Mouse (Mus musculus) neural tube, embryonic 13.5 days (tissue): Measurements from ENCODE around the gene Zbtb42. TPM values are rescaled to one million over a fixed set of nuclear protein-coding genes. Genes with fewer than 3 reads are reported as not detected.
A peak's percentile ranks its signal among the peaks of the same experiment; 100 is the strongest.

ENCODE experiments used
- ATAC-seq: fragments of 200-750 bp; cut with Nextera tagmentation; 2 replicates; pipeline ENCODE4 v1.8.0; 2017; ENCODE audit warnings: low read depth, mild to moderate bottlenecking, moderate TSS enrichment, moderate library complexity
- H3K27ac ChIP-seq: fragments of 300-500 bp; sonication (generic); replicated peaks from 2 replicates; pipeline ENCODE4 v1.5.1; 2015; ENCODE audit warnings: moderate library complexity, mild to moderate bottlenecking, inconsistent platforms
- H3K27me3 ChIP-seq: fragments of 300-500 bp; sonication (generic); 2 replicates; pipeline ENCODE4 v1.6.1; 2015; ENCODE audit warnings: mild to moderate bottlenecking, inconsistent platforms
- H3K36me3 ChIP-seq: fragments of 300-500 bp; sonication (generic); 2 replicates; pipeline ENCODE4 v1.6.1; 2015; ENCODE audit warnings: mild to moderate bottlenecking, inconsistent platforms
- H3K4me1 ChIP-seq: fragments of 300-500 bp; sonication (generic); replicated peaks from 2 replicates; pipeline ENCODE4 v1.6.1; 2015; ENCODE audit warnings: inconsistent platforms
- H3K4me2 ChIP-seq: fragments of 300-500 bp; sonication (generic); 2 replicates; pipeline ENCODE4 v1.6.1; 2015; ENCODE audit warnings: inconsistent platforms, mild to moderate bottlenecking, moderate library complexity
- H3K4me3 ChIP-seq: fragments of 300-500 bp; sonication (generic); 2 replicates; pipeline ENCODE4 v1.5.1; 2015; ENCODE audit warnings: mild to moderate bottlenecking, inconsistent platforms
- H3K9ac ChIP-seq: fragments of 300-500 bp; sonication (generic); 2 replicates; pipeline ENCODE4 v1.6.1; 2015; ENCODE audit warnings: moderate library complexity, mild to moderate bottlenecking, inconsistent platforms
- H3K9me3 ChIP-seq: fragments of 300-500 bp; sonication (generic); 2 replicates; pipeline ENCODE4 v1.6.1; 2016; ENCODE audit warnings: inconsistent platforms
- WGBS: fragments of 180-500 bp; shearing (Covaris S2); methylation state at CpG from one replicate; pipeline ENCODE4 v1.1.7; 2015; 5-methylcytosine and 5-hydroxymethylcytosine counted together
- polyA plus RNA-seq: library from polyadenylated mRNA; unstranded; fragments of >200 nt; fragmentation: Nextera tagmentation; extraction: Ambion mirVana; gene quantifications from 2 replicates; pipeline ENCODE4 v1.2.1, GENCODE M21; 2015

Gene Zbtb42
- polyA plus RNA-seq, 1 experiment from 2014 or later = 2.1 TPM

DNA sequence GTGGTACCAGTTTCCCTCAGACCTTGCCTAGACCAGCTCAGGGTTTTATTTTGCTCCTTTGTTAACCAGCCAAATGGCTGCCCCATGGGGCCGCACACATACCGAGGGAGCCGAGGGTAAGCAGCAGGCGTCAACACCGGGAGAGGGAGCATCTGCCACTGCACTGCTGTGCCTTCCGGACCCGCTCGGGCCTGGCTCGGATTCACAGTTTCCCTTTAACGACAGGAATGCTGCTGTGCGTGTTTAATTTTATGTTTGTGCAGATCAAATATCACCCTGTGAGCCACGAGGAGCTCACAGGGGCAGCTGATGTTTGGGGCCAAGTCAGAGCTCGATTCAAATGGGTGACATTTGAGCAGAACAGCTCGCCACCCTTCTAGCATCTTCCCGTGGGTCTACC lies 21.9 kb downstream of the Zbtb42 start:
- WGBS = 11% methylated on average over 15 of the region's 15 CpGs
- Histone ChIP-seq H3K4me2 (peak overlapping the region; percentile 18), H3K27me3 (peaks cover 23% of the 10 kb centered on the region), H3K36me3 (no peaks in the 10 kb centered on the region), H3K9me3 (no peaks in the 10 kb centered on the region), H3K27ac (peak overlapping the region; percentile 20), H3K4me3 (no peak overlapping the region; the same call in 1 of the 2 replicates), H3K9ac (peak overlapping the region; percentile 44; the same call in 1 of the 2 replicates), H3K4me1 (peaks cover 16% of the 10 kb centered on the region)
- peak; percentile 57; the same call in 1 of the 2 replicates for ATAC-seq

DNA sequence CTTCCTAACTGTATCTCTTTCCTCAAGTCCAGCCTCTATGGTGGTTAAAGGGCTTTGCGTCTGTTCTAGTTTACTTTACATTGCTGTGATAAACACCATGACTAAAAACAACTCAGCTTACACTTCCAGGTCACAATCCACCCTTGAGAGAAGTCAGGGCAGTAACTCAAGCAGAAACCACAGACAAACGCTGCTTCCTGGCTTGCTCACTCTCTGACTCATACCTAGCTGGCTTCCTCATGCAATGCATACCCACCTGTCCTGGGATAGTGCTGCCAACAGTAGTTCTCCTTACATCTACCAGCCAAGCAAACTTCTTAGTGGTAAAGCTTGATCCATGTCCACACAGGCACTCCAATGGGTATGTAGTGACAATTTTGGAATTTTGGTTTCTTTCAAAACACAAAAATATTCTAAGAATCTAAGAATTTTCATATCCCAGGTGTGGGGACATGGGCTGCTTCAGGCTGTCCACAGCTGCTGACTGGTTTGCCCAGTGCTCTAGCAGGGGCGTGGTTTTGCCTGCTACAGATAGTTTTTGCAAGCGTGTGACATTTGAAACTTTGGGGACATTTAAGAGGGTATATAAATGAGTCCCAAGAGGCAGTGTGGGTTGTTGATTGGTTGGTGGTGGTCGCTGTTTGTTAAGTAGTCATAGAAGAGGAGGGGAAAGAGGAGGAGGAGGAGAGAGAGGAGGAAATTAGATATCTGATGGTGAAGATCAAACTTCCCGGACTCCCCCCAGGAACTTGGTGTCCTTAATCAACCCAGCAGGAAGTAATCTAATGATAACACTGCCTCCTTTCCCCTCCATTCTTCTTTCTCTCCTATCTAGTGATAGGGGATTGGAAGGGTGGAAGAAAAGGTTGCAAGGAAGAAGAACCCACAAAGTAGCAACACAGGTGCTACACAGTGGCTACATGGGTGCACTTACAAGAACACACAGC lies 24.0 kb downstream of the Zbtb42 start:
- H3K27me3 ChIP-seq = peaks cover 29% of the 10 kb centered on the region
- H3K9ac ChIP-seq = no peak overlapping the region
- no peaks in the 10 kb centered on the region for H3K9me3 ChIP-seq
- no peak overlapping the region for H3K4me3 ChIP-seq
- no peaks in the 10 kb centered on the region for H3K36me3 ChIP-seq
- no peak overlapping the region for H3K27ac ChIP-seq
- no peak overlapping the region for H3K4me2 ChIP-seq
- H3K4me1 ChIP-seq = peaks cover 26% of the 10 kb centered on the region
- 72% methylated on average over 6 of the region's 6 CpGs for WGBS
- ATAC-seq = no peak

DNA sequence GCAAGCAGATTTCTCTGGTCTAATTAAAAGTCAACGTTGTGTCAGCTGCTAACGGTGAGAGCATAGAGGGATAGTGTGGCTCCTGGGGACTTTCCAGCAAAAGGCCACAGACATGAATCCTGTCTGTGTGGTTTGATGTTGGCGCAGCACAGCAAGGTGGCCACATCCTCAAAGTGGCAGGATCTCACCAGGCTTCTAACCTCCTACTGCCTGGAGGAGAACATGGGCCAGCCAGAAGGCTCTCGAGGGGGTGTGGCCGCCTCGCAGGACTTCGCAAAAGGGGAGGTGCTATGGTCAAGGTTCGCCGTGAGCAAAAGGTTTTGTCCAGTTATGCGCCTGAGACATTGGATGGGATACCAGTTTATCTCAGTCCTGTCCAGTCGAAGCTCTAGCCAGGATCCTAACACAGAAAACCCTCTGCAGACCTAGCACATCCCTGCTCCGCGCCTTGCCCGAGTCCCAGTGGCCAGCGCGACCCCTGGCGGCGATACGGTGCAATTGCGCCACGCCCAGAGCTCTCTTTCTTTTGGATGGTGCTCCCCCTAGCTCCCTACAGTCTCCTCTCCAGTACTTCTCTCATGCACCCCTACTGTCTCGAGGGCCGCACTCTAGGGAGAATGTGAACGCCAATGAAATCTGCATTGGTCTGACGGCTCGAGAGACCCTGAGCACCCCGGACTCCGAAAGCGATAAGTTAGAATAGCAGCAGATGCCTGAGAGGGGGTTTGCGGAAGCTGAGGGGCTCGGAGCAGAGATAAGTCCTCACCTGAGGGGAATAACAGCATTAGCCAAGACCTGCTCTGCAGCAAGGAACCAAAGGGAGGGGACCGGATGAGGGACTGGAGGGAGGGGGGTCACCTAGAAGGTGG lies 28.3 kb downstream of the Zbtb42 start:
- H3K4me3 ChIP-seq = peak overlapping the region; percentile 11; the same call in 1 of the 2 replicates
- no peak overlapping the region for H3K27ac ChIP-seq
- no peaks in the 10 kb centered on the region for H3K36me3 ChIP-seq
- H3K9me3 ChIP-seq = no peaks in the 10 kb centered on the region
- peak; percentile 82 for ATAC-seq
- peaks cover 10% of the 10 kb centered on the region for H3K4me1 ChIP-seq
- WGBS = 13% methylated on average over 32 of the region's 32 CpGs
- H3K27me3 ChIP-seq = peaks cover 34% of the 10 kb centered on the region
- peak overlapping the region; percentile 37 for H3K4me2 ChIP-seq
- peak overlapping the region; percentile 51; the same call in 1 of the 2 replicates for H3K9ac ChIP-seq

DNA sequence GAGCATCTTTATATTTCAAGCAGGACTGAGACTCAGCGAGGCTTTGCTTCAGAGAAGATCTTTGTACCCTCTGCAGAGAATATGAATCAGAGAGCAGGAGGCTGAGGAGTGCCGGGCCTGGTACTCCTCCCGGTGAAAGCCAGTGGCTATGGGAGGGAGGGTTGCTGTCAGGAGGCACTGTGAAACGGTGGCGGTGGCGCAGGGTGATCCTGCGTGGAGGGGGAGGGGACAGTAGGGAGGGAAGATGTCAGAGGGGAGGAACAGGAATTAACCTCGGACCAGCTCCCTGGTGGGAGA lies 28.9 kb downstream of the Zbtb42 start:
- Histone ChIP-seq H3K9me3 (no peaks in the 10 kb centered on the region), H3K9ac (peak overlapping the region; percentile 47; the same call in 1 of the 2 replicates), H3K27me3 (peaks cover 28% of the 10 kb centered on the region), H3K4me2 (peak overlapping the region; percentile 37; the same call in 1 of the 2 replicates), H3K27ac (no peak overlapping the region), H3K36me3 (no peaks in the 10 kb centered on the region), H3K4me3 (no peak overlapping the region; the same call in 1 of the 2 replicates), H3K4me1 (peaks cover 10% of the 10 kb centered on the region)
- WGBS = 27% methylated on average over 8 of the region's 8 CpGs
- peak; percentile 57 for ATAC-seq

DNA sequence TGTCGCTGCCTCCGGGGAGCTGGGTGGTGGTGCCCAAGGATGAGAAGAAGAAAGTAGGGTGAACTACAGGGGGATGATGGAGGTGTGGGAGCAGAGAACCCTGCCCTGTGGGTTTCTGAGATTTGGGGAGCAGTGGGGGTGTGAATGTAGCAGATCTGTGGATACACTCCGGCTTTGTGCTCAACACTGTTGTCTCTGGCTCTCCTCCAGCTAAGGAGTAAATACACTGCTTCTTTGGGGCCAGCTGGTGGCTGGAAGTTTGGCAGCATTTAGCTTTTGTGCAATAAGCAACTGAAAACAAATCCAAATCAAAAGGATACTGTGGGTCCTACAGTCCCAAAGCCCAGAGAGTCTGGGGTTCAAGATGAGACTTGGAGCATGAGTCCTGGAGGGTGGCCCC lies 35.4 kb downstream of the Zbtb42 start:
- Histone ChIP-seq H3K9ac (no peak overlapping the region), H3K27ac (peak overlapping the region; percentile 42; the same call in 1 of the 2 replicates), H3K36me3 (no peaks in the 10 kb centered on the region), H3K4me3 (no peak overlapping the region), H3K27me3 (peaks cover 4% of the 10 kb centered on the region; the same call in 1 of the 2 replicates), H3K9me3 (no peaks in the 10 kb centered on the region), H3K4me1 (no peaks in the 10 kb centered on the region), H3K4me2 (no peak overlapping the region)
- 71% methylated on average over 3 of the region's 3 CpGs for WGBS
- ATAC-seq = no peak

DNA sequence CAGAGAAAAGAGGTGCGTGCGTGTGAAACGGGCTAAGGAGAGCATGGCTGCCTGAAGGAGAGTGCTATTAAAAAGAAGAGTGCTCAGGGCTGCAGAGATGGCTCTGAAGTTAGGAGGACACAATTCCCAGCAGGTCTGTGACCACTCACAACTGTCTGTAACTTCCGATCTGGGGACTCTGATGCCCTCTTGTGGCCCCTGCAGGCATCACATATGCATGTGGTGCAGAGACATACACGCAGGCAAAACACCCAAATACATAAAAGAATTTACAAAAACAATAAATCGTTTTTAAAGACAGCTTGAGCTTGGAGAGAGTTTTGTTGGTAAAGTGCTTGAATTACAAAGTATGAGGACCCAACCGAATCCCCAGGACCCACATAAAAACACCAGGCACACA lies 38.5 kb downstream of the Zbtb42 start:
- peaks cover 11% of the 10 kb centered on the region for H3K4me1 ChIP-seq
- no peaks in the 10 kb centered on the region for H3K36me3 ChIP-seq
- peaks cover 24% of the 10 kb centered on the region for H3K27me3 ChIP-seq
- ATAC-seq = no peak
- no peak overlapping the region for H3K27ac ChIP-seq
- WGBS = 32% methylated on average over 7 of the region's 7 CpGs
- H3K4me2 ChIP-seq = no peak overlapping the region
- H3K4me3 ChIP-seq = no peak overlapping the region
- no peak overlapping the region for H3K9ac ChIP-seq
- no peaks in the 10 kb centered on the region for H3K9me3 ChIP-seq

DNA sequence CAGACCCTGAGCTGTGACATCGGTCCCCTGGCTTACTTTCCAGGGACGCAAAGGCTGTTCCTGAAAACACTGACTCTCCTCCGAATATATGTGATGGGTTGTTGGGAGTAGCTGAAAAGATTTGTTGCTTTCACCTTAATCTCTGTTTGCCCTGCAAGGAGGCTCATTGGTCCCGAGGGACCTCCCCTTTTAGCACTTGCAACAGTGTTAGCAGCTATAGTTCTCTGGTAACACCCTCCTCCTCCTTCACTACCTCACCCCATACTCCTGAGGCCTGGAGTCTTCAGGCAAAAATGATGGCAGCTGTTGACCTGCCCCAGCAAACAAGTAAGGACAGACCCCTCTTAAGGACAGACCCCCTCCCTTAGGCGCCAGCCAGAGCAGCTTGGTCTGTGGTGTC lies 40.4 kb downstream of the Zbtb42 start:
- no peaks in the 10 kb centered on the region for H3K9me3 ChIP-seq
- H3K4me1 ChIP-seq = peaks cover 23% of the 10 kb centered on the region
- no peak overlapping the region for H3K4me2 ChIP-seq
- no peak for ATAC-seq
- no peak overlapping the region for H3K4me3 ChIP-seq
- H3K27ac ChIP-seq = no peak overlapping the region
- H3K36me3 ChIP-seq = no peaks in the 10 kb centered on the region
- WGBS = 63% methylated on average over 5 of the region's 5 CpGs
- no peak overlapping the region for H3K9ac ChIP-seq
- peaks cover 30% of the 10 kb centered on the region for H3K27me3 ChIP-seq

DNA sequence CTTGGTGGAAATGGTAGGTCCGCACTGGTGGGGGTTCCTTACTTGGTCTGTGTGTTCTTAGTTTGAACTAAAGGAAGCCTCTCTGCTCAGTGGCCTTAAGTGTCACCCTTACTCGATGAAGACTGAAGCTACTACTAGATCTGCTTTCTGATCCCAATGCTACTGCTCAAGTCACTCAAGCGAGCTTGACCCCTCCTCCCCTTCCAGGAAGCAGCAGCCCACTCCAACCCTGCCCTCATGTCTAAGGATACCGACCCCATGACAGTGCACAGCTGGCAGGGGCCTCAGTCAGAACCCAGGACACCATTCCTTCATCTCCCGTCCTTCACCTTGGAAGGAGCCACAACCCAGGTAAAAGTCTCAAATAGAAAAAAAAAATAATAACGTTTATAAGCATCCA lies 41.6 kb downstream of the Zbtb42 start, which contains the start of gene Cep170b:
TSS of gene Cep170b (plus strand) at position 240 of the 400 bp plus-strand sequence.
- ATAC-seq = no peak
- WGBS = 80% methylated on average over 6 of the region's 6 CpGs
- Histone ChIP-seq H3K4me3 (peak within 1 kb of the TSS; percentile 91), H3K27ac (no peak within 1 kb of the TSS), H3K4me1 (peaks cover 35% of the 10 kb centered on the region), H3K4me2 (peak within 1 kb of the TSS; percentile 93), H3K9me3 (no peaks in the 10 kb centered on the region), H3K27me3 (peaks cover 30% of the 10 kb centered on the region), H3K36me3 (no peaks in the 10 kb centered on the region), H3K9ac (peak within 1 kb of the TSS; percentile 90; the same call in 1 of the 2 replicates)

DNA sequence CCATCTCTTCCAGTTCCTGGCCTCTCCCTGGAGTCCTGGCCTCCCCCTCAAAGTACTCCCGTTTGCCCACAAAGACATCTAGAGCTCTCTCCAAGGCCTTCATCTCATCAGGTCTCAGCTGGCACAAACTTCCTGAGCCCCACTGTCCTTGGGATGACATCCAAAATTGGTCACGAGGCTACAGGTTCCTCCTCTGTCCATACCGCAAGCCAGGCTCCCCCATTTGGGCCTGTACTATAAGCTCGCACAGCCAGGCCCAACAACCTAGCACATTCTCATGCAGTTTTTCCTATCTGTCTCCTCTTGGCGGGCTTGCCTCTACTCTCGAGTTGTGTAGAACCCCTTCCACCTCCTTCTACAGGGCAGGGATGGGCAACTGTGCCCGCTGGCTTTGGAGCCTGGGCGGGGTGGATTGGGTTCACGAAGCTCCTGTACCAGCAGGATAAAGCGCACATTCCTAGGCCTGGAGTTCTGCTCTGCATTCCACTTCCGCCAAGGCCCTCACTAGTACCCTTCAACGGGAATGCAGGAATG lies 42.3 kb downstream of the Zbtb42 start:
- Histone ChIP-seq H3K4me3 (peak overlapping the region; percentile 91), H3K4me2 (peak overlapping the region; percentile 93), H3K27ac (no peak overlapping the region), H3K9me3 (no peaks in the 10 kb centered on the region), H3K36me3 (no peaks in the 10 kb centered on the region), H3K9ac (peak overlapping the region; percentile 90; the same call in 1 of the 2 replicates), H3K4me1 (peaks cover 38% of the 10 kb centered on the region), H3K27me3 (peaks cover 30% of the 10 kb centered on the region)
- ATAC-seq = no peak
- WGBS = 36% methylated on average over 12 of the region's 12 CpGs

DNA sequence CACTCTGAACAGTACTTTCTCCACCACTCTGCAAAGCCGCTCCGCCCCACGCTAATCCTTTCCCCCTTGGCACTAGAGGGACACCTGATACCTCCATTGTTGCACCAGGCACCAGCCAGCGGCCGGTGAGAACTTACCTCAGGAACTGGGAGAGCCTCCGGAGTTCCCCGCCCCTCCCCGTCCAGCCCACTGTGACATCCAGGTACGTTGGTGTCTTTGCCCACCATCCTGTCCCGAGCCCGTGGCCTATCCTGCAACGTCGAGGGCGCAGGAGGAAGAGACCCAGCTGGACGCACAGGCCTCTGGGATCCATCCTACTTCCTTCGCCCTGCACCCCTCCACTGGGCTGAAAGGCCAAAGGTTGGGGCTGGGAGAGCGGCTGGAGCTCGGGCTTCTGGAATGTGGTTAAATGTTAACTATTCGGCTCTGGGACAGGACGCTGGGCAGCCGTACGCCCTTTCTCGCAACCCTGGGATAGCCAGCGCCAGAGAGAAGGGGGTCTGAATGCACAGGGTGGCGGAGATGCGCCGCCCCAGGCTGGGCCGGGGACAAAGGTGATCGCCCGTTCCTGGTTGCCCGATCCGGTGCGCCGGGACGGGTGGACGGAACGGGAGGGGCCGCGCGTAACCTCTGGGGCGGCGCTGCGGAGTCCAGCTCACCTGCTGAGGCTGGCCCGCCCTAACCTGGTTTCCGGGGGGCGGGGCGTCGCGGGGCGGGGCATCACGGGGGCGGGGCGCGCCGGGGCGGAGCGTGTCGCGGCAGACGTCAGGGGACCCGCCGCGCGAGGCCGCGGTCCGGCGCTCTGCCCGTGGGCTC lies 43.0 kb downstream of the Zbtb42 start:
- Histone ChIP-seq H3K9ac (peak overlapping the region; percentile 90), H3K9me3 (no peaks in the 10 kb centered on the region), H3K27me3 (peaks cover 30% of the 10 kb centered on the region), H3K4me3 (peak overlapping the region; percentile 91), H3K27ac (0 out of 2 replicates have a peak overlapping the region, but pooled peaks have one; percentile 62), H3K4me1 (peaks cover 44% of the 10 kb centered on the region), H3K4me2 (peak overlapping the region; percentile 93), H3K36me3 (no peaks in the 10 kb centered on the region)
- 2% methylated on average over 45 of the region's 69 CpGs for WGBS
- peak; percentile 51 for ATAC-seq
